Mouse (Mus musculus) spleen, postnatal 4 days (tissue): ENCODE measurements at regions not wholly inside any gene's neighbourhood (a gene's known extent, or its start where the extent isn't known, plus 50 kb on each side); places are given as distances from the start of the nearest gene placed in this dataset.

ENCODE experiments used
- DNase-seq, 2 experiments: peaks; one replicate each; pipeline ENCODE4 v3.0.0; 2022; ENCODE audit warnings: low spot score in 2 of 2

DNA sequence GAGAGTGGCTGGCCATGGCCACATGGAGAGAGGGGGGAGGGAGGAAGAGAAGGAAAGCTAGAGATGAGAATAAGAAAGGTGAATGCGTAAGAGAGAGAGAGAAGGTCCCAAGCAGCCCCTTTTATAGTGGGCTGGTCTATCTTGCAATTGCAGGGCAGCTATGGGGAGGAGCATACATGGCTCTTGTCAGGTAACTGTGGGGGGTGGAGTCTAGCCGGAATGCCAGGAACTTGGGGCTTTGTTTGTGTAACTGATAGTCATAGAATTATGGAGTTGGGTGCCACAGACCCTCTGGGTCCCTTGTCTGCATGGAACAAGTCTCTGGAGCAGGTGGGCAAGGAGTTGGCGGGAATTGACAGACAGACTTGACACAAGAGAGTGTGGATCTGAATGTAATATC lies 2151.8 kb downstream of the 4930444P10Rik start:
- no peak for DNase-seq

DNA sequence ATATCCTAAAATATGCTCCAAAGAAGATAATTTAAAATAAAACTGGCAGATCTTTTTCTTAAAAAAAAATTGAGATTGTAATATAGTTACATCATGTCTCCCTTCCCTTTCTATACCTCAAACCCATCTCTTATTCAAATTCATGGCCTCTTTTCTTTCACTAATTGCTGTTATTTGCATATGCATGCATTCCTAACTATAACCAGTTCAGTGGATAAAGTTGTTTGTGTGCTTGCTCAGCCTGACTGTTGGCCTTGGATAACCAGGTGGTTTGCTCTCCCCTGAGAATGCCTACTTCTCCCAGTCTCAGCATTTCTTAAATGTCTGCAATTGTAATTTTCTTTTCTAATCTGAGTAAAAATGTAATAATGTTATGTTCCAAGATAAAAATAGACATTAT lies 2154.8 kb downstream of the 4930444P10Rik start:
- no peak for DNase-seq

DNA sequence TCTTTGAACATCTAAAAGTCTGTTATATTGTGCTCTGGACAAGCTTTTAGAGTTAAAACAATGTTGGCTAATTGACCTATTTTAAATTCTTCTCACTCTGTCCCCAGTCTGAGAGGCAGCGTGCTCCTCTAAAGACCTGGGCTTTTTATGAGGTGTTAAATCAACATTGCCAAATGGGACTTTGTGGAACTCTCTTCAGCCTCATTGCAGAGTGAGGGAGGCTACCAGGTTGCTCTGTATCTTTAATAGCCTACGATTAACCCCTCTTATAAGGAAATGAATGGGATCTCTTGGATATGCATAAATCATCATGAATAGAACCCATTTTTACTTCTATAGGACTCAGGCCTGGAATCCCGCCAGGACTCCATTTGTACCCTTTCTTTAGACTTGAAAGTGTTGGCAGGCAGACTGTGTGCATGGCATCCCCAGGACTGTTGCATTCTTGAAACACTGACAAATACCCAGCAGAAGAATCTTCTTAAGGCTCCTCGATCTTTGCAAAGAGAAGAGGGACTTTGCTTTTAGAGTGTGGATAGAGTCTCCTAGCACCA lies 2157.1 kb downstream of the 4930444P10Rik start:
- no peak for DNase-seq

DNA sequence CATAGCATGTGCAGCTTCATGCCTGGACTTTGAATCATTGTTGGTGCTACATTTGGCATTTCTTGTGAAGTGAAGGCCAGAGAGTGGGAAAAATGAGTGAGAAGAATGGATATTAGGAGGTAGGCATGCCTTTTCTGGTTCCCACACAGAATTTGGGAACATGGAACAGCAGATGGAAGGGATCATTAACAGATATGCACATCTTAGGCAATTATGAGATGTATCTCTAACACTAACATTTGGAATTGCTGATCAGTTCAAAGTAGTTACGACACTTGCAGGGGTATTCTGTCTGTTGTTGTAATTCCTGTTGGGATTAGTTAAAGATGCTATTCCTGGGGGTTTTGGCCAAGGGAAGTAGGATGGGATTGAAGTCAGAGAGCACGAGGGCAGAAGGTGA lies 2164.4 kb downstream of the 4930444P10Rik start:
- DNase-seq, result no peak

DNA sequence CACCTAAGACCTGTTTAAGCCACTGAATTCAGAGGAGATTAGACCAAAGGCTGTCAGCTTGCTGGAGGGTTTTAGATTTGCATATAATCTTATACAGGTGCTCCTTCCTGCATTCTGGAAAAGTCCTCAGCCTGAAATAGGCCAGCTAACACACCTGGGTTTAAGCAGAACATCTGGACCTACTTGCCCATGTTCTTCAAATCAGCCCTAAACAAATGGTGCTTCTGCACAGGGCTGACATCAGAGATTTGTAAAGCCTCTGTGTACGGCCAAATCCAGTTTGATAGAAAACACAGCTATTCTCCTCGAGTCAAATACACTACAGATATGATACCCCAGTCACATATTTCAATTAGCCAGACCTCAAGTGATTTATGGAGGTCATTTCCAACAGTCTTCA lies 2165.2 kb downstream of the 4930444P10Rik start:
- DNase-seq, result no peak

DNA sequence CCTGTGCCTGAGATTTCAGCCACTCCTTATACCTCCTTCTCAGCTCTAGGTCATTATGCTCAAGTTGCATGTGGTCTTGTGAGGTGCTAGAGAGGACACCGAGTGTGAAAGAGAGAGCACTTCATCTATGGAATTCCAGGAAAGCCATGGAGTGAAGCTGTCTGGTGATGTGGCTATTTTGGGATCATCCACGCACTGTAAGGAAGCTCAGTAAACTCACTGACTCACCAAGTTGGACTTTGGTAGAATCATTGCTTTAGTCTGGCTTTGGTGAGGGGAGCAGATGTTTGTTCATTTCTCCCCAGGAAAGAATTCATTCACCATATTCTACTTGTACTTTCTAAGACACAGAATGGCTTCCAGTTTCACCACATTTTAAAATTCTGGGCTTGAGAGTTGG lies 2167.1 kb downstream of the 4930444P10Rik start:
- no peak for DNase-seq

DNA sequence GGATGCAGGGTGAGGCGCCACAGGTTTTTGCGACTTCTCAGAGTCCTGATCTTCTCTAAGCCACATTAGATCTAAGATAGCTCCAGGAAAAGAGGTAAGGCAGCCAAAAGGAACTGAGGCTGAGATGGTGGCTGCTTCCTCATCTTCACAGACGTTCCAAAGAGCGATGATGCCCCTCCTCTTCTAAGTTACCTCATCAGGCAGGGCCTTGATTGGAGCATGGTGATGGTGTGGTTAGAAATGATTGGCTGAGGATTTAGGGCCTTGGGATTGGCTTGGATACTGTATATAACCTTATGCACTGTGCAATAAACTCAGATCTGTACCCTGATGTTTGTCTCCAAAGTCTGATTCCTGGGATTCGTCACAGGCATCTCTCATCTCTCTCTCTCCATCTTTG lies 2177.9 kb downstream of the 4930444P10Rik start:
- no peak for DNase-seq

DNA sequence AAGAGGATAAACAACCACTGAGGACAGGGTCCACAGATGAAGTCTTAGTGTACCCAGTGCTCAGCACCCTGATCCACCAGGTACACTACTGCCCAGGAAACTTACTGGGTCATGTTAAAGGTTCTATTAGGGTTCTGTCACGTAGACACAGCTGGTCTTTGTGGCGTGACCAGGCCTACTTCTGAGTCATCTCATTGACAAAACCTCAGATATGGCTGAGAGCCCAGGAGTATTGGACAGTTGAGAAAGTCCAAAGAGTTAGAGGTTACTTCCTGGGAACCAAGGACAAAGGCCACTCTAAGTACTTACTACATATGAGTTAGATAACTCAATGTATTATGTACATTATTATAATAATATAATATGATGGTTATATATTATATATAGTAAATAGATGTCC lies 2214.0 kb downstream of the 4930444P10Rik start:
- no peak for DNase-seq

DNA sequence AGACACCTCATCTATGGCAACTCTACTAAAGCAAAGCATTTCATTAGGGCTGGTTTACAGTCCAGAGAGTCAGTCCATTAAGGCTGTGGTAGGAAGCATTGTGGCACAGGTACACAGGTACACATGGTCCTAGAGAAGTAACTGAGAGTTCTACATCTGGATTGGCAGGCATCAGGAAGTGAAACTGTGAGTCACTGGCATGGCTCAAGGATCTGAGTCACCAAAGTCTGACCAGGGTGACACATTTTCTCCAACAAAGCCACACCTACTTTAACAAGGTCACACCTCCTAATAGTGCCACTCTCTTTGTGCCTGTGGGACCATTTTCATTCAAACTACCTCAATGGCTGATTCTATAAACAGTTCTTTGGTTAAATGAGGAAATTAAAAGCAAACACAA lies 2219.2 kb downstream of the 4930444P10Rik start:
- no peak for DNase-seq

DNA sequence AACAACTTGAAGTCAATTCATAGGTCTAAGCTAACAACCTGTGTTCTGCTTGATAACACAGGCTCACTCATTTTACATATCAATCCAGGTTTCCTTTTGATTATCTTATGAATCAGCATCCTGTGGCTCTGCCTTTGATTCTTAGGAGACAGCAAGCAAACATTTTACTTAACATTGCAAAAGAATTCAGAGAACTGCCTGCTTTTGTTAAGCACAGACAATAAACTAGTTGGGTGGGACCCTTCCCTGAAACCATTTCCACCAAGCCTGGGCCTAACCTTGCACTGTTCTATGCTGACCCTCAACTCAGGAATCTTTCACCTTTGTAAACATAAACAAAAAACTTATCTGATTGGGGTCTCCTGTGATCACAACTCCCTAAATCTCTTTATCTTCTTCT lies 2220.6 kb downstream of the 4930444P10Rik start:
- no peak for DNase-seq

DNA sequence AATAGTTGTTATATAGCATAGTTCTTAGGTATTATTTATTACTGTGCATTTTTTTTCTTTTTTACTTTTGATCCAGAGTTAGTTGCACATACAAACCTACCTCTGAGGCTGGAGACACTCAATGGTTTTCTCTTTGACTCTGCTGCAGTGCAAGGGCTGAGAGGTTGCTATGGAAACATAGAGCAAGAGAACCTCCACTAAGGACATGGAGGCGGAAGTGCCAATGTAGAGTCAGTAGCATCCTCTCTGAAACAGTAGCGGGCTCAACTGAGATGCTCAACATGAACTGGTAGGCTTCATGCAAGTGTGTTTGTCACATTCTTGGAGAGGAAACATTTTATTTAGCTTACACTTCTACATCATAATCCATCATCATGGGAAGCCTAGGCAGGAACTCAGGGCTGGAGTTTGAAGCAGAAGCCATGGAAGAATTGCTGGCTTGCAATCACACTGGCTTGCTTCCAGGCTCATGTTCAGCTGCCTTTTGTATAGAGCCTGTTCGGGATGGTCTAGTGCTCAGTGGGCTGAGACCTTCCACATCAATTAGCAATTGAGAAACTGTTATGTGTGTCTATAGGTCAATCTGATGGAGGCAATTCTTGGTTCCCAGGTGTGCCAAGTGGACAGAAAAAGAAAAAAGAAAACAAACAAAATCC lies 2222.4 kb downstream of the 4930444P10Rik start:
- DNase-seq, result no peak

DNA sequence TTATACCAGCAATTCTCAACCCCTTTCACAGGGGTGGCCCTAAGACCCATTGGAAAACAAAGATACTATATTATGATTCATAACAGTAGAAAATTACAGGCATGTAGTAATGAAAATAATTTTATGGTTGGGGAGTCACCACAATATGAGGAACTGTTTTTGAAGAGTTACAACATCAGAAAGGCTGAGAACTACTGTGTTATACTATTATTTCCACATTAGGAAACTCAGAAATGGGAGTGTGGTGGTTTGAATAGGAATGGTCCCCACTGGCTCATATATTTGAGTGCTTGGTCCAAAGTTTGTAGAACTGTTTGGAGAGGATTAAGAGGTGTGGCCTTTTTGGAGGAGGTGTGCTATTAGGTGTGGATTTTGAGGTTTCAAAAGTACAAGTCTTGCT lies 2227.4 kb downstream of the 4930444P10Rik start:
- DNase-seq, result no peak

DNA sequence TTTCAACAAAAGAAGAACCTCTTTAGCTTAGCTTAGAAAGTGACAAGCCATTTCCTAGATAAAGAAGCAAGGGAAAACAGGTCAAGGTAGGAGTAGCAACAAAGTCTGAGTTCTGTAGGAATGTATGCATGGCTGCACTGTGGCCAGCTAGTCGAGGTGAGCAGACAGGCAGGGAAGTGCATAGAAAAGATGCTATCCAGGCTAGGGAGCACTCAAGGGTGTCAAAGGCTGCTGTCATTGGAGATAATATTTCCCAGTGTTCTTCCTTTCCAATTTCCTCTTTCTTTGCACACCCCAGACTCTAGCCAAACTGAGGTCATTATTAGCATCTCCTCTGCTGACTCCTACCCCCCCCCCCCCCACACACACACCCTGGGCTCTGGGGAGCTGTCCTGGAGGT lies 2229.4 kb downstream of the 4930444P10Rik start:
- no peak for DNase-seq

DNA sequence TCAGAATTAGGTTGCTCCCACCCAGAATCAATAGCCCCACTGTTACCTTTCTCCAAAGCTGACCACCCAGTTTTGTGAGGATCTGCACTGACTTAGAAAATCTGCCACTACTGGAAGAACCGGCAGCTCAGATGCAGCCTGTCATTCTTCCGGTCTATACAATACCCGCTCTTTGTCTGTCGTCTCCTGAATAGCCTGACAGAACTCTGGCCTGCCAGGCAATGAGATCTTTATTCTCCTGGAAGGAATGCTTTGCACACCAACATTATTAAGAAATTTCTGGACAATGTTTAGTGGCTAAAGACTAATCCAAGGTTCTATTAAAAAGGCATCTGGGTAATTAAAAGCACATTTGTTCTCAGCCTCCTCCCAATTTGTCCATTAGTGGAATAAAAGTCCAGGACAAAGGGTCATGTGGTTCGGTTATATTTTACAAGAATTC lies 2232.0 kb downstream of the 4930444P10Rik start:
- peak in 1 of 2 experiments; percentile 11 for DNase-seq

DNA sequence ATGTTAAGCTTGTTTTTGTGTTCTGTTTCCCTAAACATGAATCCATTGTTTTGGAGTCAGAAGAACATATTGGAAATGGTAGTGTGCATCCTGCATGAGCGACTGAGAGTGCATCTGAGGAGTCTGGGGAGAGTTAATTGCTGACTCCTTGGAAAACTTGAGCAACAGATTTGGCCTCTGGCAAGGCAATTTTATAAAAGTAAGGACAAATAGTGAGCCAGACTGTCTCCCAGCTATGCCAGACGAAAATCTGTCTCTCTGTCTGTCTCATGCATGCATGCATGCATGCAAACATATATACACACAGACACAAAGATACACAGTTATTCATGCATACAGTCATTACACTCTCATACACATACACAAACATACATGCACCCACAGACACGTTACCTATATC lies 2232.7 kb downstream of the 4930444P10Rik start:
- DNase-seq, result no peak

DNA sequence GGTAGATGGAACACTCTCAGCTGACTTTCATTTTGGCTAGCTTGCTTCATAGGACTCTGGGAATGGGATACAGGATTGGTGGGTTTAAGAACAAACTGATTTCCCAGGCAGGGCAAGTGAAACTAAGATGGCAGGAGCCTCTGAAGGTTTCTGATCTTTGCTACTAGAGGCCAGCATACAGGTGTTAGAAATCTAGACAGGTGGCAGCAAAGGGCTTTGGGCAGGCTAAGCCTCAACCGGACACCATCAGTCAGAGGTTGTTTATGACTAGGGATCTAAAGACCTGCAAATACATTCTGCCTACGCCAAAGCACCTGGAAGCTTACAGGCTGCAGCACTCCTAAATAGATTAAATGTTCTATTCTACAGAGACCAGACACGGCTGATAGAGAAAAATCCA lies 2233.4 kb downstream of the 4930444P10Rik start:
- no peak for DNase-seq

DNA sequence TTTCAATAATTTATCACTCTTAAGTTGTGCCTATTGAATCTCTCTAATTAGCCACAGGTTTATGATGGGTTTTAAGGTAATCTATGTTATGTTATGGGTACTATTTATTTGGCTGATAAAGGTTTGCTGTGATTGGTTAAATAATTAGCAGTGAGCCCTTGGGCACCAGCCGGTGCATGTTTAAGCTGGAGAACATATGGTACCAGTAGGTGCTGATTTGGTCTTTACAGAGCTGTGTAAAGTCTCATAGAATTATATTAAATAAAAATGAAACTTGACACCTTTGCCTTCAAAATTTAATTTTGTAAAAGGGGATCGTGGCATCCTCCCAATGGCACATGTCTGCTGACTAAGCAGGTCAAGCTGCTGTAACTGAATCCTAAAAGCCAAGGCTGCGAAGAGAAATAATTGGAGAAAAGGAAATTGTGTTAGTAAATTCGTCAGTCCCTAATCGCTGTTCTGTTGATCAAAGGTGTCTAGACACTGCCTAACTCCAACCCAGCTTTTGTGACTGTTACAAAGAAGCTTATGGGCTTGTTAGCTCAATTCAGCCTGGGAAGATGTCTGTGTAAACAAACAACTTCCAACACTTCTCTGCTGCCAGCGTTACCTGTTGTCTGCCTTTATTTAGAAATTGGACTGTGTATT lies 2234.6 kb downstream of the 4930444P10Rik start:
- DNase-seq, result no peak

DNA sequence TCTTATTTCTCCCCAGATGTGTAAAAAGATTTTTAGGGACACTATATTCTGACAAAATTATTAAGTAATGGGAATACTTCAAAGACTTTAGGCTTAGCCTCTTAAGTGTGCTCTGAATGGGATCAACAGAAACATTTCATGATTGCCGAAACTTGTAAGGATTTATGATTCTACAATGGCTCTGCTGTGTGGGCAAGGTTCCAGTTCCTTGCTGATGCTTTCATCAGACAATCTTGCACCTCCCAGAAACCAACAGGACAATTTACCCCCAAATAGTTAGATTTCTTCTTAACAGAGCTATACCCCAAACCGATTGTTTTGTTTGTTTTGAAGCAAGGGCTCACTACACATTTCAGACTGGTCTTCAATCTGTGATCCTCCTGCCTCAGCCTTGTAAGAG lies 2236.1 kb downstream of the 4930444P10Rik start:
- no peak for DNase-seq

DNA sequence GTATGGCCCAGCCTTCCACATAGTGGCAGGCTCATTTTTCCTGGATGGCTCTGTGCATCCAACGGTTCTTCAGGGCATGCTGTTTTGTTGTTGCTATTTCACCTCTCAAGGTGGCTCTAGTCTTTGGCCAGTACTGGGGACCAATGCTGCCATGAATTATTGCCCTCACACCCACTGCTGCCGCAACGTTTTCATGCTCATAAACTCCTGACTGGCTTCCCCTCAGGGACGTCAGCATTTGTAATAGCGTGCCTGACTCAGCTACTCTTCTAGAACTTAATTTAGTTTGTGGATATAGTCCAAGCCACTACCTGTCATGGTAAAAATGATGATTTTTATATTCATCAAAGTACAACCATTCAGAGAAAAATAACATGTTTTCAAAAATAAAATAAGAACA lies 2242.0 kb downstream of the 4930444P10Rik start:
- no peak for DNase-seq

DNA sequence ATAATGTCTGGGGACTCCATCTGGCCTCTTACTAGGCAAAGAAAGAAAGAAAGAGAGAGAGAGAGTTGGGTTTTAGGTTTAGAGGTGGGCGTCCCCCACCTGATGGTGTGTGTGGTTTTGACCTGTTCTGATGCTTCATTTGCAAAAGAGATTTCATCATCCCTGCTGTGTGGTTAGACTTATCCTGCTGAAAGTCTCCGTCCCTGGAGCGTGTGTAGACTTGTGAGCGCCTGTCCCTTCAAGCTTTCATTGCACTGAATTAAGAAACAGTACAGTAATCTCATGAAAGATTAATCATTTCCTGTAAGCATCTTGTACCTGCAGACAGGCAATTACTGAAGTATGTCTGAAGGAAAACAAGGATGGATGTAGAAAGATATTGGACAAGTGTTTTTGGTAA lies 2244.1 kb downstream of the 4930444P10Rik start:
- no peak for DNase-seq

DNA sequence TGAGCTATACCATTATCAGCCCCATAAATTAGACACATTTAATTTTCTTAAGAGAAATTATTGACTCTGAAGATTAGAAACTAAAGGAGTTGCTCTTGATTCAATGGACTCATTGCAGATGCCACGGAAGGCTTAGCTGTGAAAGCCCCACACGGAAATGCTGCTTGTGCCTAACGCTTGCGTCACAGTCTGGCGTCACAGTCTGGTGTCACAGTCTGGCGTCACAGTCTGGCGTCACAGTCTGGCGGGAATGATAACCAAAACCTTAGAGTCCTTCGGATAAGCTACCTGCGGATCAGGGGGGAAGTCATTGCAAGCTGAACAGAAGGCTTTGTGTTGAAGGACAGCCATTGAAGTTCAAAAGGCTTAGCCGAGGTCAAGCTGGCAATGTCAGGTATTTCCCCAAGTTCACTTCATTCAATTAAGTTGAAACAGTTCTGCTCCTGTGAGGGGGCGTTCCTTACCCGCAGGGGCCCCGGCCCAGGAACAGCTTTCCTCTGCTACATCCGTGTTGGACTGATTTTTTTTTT lies 2246.7 kb downstream of the 4930444P10Rik start:
- no peak for DNase-seq

DNA sequence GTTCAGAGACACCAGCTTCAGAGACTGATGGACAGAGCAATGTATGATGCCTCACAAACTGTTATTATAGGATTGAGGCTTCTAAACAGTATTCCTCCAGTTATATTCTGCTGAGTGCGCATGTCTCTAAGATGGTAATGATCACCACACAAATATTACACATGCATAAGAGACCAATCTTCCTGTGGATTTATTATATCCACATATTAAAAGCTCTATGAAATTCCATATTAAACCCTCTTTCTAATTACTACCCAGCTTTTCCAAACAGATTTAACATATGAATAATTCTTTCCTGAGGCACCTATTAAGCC lies 2252.9 kb downstream of the 4930444P10Rik start:
- DNase-seq, result no peak

DNA sequence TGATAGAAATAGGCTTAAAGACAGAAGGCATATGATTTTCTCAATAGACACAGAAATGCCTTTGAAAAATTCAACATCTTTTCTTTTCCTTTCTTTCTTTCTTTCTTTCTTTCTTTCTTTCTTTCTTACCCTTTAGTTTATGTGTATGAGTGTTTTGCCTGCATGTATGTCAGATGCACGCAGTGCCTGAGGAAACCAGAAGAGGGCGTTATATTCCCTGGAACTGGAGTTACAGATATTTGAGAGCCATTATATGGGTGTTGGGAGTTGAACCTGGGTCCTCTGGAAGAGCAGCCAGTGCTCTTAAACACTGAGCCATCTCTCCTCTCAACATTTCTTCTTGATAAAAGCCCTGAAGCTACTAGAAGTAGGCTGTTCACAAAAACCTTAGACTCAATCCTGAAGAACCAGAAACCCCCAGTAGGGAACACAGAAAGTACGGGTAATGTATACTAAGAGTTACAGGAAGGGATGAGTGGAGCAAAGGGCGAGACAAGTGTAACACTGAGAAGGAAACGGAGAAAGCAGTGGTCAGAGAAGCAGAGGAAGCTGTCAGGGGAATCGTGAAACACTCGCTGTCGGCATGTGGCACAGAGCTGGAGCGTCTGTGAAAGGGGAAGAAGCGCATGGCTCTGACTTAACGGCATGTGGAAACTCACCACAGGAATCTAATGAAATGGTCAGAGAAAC lies 2253.4 kb downstream of the 4930444P10Rik start:
- no peak for DNase-seq
